Mouse (Mus musculus): ENCODE measurements around the gene Krtap19-9b.

- no peak for TF ChIP-seq CTCF (IDR thresholded peaks at IDR 0.05; ENCODE audit: low read depth, low read length)
- no peak for TF ChIP-seq GATA1 (IDR thresholded peaks at IDR 0.05; ENCODE audit: borderline replicate concordance, low read length)
- TF ChIP-seq TAL1 (conservative IDR thresholded peaks at IDR 0.05; ENCODE audit: low read depth, low read length): no peak
- TF ChIP-seq GATA2 (IDR thresholded peaks at IDR 0.05; ENCODE audit: borderline replicate concordance, low read depth, low read length): no peak
- no peak for TF ChIP-seq POLR2AphosphoS5 (IDR thresholded peaks at IDR 0.05; ENCODE audit: insufficient replicate concordance, low read depth, low read length)
These were observed 6.2 kb upstream of the Krtap19-9b start for GRCm38 (mm10) chr16:88938252-88938651.
